Mouse (Mus musculus): ENCODE data around the gene AU022252. TPM values are rescaled to one million over a fixed set of nuclear protein-coding genes. Genes with fewer than 3 reads are reported as not detected.
A peak's percentile ranks its signal among the peaks of the same experiment; 100 is the strongest.

Gene AU022252
- polyA plus RNA-seq, 1 experiment from 2014 or later = 25.7 TPM

GRCm38 (mm10) chr4:119259344-119260254, 27.1 kb upstream of the AU022252 start:
- Histone ChIP-seq H3K9ac (ENCODE audit: low read length) (no peak overlapping the region), H3K9me3 (replicated peaks; ENCODE audit: control insufficient read depth, low read length) (no peaks in the 10 kb centered on the region), H3K4me3 (replicated peaks; ENCODE audit: low read length) (no peak overlapping the region), H3K4me2 (ENCODE audit: low read depth, low read length) (no peak overlapping the region), H3K36me3 (ENCODE audit: control insufficient read depth, insufficient read depth, low read length) (no peaks in the 10 kb centered on the region), H3K4me1 (ENCODE audit: control insufficient read depth, insufficient read depth, low read length) (no peaks in the 10 kb centered on the region), H3K27ac (ENCODE audit: low read length) (no peak overlapping the region), H3K27me3 (ENCODE audit: control insufficient read depth, insufficient read depth, low read length) (no peaks in the 10 kb centered on the region)
- ATAC-seq (ENCODE audit: insufficient read depth, low FRiP score) = no peak
- 76% methylated on average over 15 of the region's 15 CpGs for WGBS

GRCm38 (mm10) chr4:119257083-119257482, 24.6 kb upstream of the AU022252 start:
- no peak overlapping the region for H3K9ac ChIP-seq (ENCODE audit: low read length)
- H3K36me3 ChIP-seq (ENCODE audit: control insufficient read depth, insufficient read depth, low read length) = no peaks in the 10 kb centered on the region
- H3K27ac ChIP-seq (ENCODE audit: low read length) = no peak overlapping the region
- H3K4me2 ChIP-seq (ENCODE audit: low read depth, low read length) = no peak overlapping the region
- H3K9me3 ChIP-seq (replicated peaks; ENCODE audit: control insufficient read depth, low read length) = no peaks in the 10 kb centered on the region
- no peak for ATAC-seq (ENCODE audit: insufficient read depth, low FRiP score)
- 51% methylated on average over 6 of the region's 6 CpGs for WGBS
- peaks cover 8% of the 10 kb centered on the region; the same call in 1 of the 2 replicates for H3K4me1 ChIP-seq (ENCODE audit: control insufficient read depth, insufficient read depth, low read length)
- H3K27me3 ChIP-seq (ENCODE audit: control insufficient read depth, insufficient read depth, low read length) = no peaks in the 10 kb centered on the region
- H3K4me3 ChIP-seq (replicated peaks; ENCODE audit: low read length) = no peak overlapping the region

GRCm38 (mm10) chr4:119255351-119255750, 22.8 kb upstream of the AU022252 start, which contains the start of gene Cldn19:
TSS of gene Cldn19 (plus strand) at chr4:119255414.
- Histone ChIP-seq H3K4me1 (ENCODE audit: control insufficient read depth, insufficient read depth, low read length) (peaks cover 8% of the 10 kb centered on the region; the same call in 1 of the 2 replicates), H3K36me3 (ENCODE audit: control insufficient read depth, insufficient read depth, low read length) (no peaks in the 10 kb centered on the region), H3K27ac (ENCODE audit: low read length) (no peak within 1 kb of the TSS), H3K4me3 (replicated peaks; ENCODE audit: low read length) (no peak within 1 kb of the TSS), H3K27me3 (ENCODE audit: control insufficient read depth, insufficient read depth, low read length) (no peaks in the 10 kb centered on the region), H3K9ac (ENCODE audit: low read length) (peak within 1 kb of the TSS; percentile 18; the same call in 1 of the 2 replicates), H3K9me3 (replicated peaks; ENCODE audit: control insufficient read depth, low read length) (no peaks in the 10 kb centered on the region), H3K4me2 (ENCODE audit: low read depth, low read length) (no peak within 1 kb of the TSS)
- ATAC-seq (ENCODE audit: insufficient read depth, low FRiP score) = no peak
- WGBS = 84% methylated on average over 12 of the region's 12 CpGs

- WGBS = 50% methylated on average over 9 of the region's 9 CpGs
- Histone ChIP-seq H3K27me3 (ENCODE audit: control insufficient read depth, insufficient read depth, low read length) (no peaks in the 10 kb centered on the region), H3K4me2 (ENCODE audit: low read depth, low read length) (no peak overlapping the region), H3K4me1 (ENCODE audit: control insufficient read depth, insufficient read depth, low read length) (peaks cover 8% of the 10 kb centered on the region; the same call in 1 of the 2 replicates), H3K9ac (ENCODE audit: low read length) (peak overlapping the region; percentile 26; the same call in 1 of the 2 replicates), H3K36me3 (ENCODE audit: control insufficient read depth, insufficient read depth, low read length) (no peaks in the 10 kb centered on the region), H3K9me3 (replicated peaks; ENCODE audit: control insufficient read depth, low read length) (no peaks in the 10 kb centered on the region), H3K4me3 (replicated peaks; ENCODE audit: low read length) (no peak overlapping the region), H3K27ac (ENCODE audit: low read length) (no peak overlapping the region)
- ATAC-seq (ENCODE audit: insufficient read depth, low FRiP score) = peak; percentile 28; the same call in 1 of the 2 replicates
Observed at GRCm38 (mm10) chr4:119254012-119254618, 21.6 kb upstream of the AU022252 start.

- 43% methylated on average over 7 of the region's 7 CpGs for WGBS
- ATAC-seq (ENCODE audit: insufficient read depth, low FRiP score) = no peak
- no peak overlapping the region for H3K9ac ChIP-seq (ENCODE audit: low read length)
- H3K4me2 ChIP-seq (ENCODE audit: low read depth, low read length) = no peak overlapping the region
- no peaks in the 10 kb centered on the region for H3K9me3 ChIP-seq (replicated peaks; ENCODE audit: control insufficient read depth, low read length)
- peaks cover 14% of the 10 kb centered on the region for H3K4me1 ChIP-seq (ENCODE audit: control insufficient read depth, insufficient read depth, low read length)
- no peak overlapping the region for H3K4me3 ChIP-seq (replicated peaks; ENCODE audit: low read length)
- no peaks in the 10 kb centered on the region for H3K36me3 ChIP-seq (ENCODE audit: control insufficient read depth, insufficient read depth, low read length)
- H3K27me3 ChIP-seq (ENCODE audit: control insufficient read depth, insufficient read depth, low read length) = no peaks in the 10 kb centered on the region
- H3K27ac ChIP-seq (ENCODE audit: low read length) = no peak overlapping the region
Observed at GRCm38 (mm10) chr4:119252025-119252808, 19.7 kb upstream of the AU022252 start.

- WGBS = 75% methylated on average over 11 of the region's 11 CpGs
- no peak overlapping the region for H3K27ac ChIP-seq (ENCODE audit: low read length)
- no peak for ATAC-seq (ENCODE audit: insufficient read depth, low FRiP score)
Observed at GRCm38 (mm10) chr4:119248407-119248965, 16.0 kb upstream of the AU022252 start.

GRCm38 (mm10) chr4:119247462-119248235, 15.1 kb upstream of the AU022252 start:
- Histone ChIP-seq H3K9ac (ENCODE audit: low read length) (peak overlapping the region; percentile 23), H3K4me2 (ENCODE audit: low read depth, low read length) (no peak overlapping the region), H3K36me3 (ENCODE audit: control insufficient read depth, insufficient read depth, low read length) (no peaks in the 10 kb centered on the region), H3K27ac (ENCODE audit: low read length) (no peak overlapping the region; the same call in 1 of the 2 replicates), H3K4me3 (replicated peaks; ENCODE audit: low read length) (no peak overlapping the region), H3K4me1 (ENCODE audit: control insufficient read depth, insufficient read depth, low read length) (peaks cover 6% of the 10 kb centered on the region), H3K27me3 (ENCODE audit: control insufficient read depth, insufficient read depth, low read length) (no peaks in the 10 kb centered on the region), H3K9me3 (replicated peaks; ENCODE audit: control insufficient read depth, low read length) (no peaks in the 10 kb centered on the region)
- peak; percentile 72 for ATAC-seq (ENCODE audit: insufficient read depth, low FRiP score)
- 34% methylated on average over 13 of the region's 13 CpGs for WGBS

More at GRCm38 (mm10) chr4:119248407-119248965, 16.0 kb upstream of the AU022252 start:
- Histone ChIP-seq H3K4me1 (ENCODE audit: control insufficient read depth, insufficient read depth, low read length) (peaks cover 6% of the 10 kb centered on the region), H3K4me2 (ENCODE audit: low read depth, low read length) (no peak overlapping the region), H3K27me3 (ENCODE audit: control insufficient read depth, insufficient read depth, low read length) (no peaks in the 10 kb centered on the region), H3K9me3 (replicated peaks; ENCODE audit: control insufficient read depth, low read length) (no peaks in the 10 kb centered on the region), H3K36me3 (ENCODE audit: control insufficient read depth, insufficient read depth, low read length) (no peaks in the 10 kb centered on the region), H3K9ac (ENCODE audit: low read length) (no peak overlapping the region), H3K4me3 (replicated peaks; ENCODE audit: low read length) (no peak overlapping the region)

- no peak overlapping the region for H3K4me2 ChIP-seq (ENCODE audit: low read depth, low read length)
- H3K9me3 ChIP-seq (replicated peaks; ENCODE audit: control insufficient read depth, low read length) = no peaks in the 10 kb centered on the region
- H3K4me1 ChIP-seq (ENCODE audit: control insufficient read depth, insufficient read depth, low read length) = peaks cover 6% of the 10 kb centered on the region
- no peaks in the 10 kb centered on the region for H3K36me3 ChIP-seq (ENCODE audit: control insufficient read depth, insufficient read depth, low read length)
- H3K9ac ChIP-seq (ENCODE audit: low read length) = no peak overlapping the region
- H3K4me3 ChIP-seq (replicated peaks; ENCODE audit: low read length) = no peak overlapping the region
- H3K27me3 ChIP-seq (ENCODE audit: control insufficient read depth, insufficient read depth, low read length) = no peaks in the 10 kb centered on the region
- 73% methylated on average over 14 of the region's 14 CpGs for WGBS
- H3K27ac ChIP-seq (ENCODE audit: low read length) = no peak overlapping the region
- no peak for ATAC-seq (ENCODE audit: insufficient read depth, low FRiP score)
Observed at GRCm38 (mm10) chr4:119246688-119247225, 14.2 kb upstream of the AU022252 start.
